Mouse (Mus musculus) megakaryocyte, embryonic 14.5 days (primary cell): ENCODE results near the gene Cul7.

ENCODE experiments used
- FLI1 ChIP-seq: IDR thresholded peaks from 2 replicates; pipeline ENCODE4 v1.6.1; 2012; ENCODE audit warnings: low read length, inconsistent platforms, mixed read lengths
- GATA1 ChIP-seq: IDR thresholded peaks from 3 replicates; pipeline ENCODE4 v1.6.1; 2012; ENCODE audit warnings: mixed read lengths, low read length, inconsistent platforms, borderline replicate concordance

GRCm38 (mm10) chr17:46711612-46712271 is 61.6 kb downstream of the Cul7 start:
- TF ChIP-seq GATA1 (no peak), FLI1 (no peak)
